Mouse (Mus musculus) liver, adult 2 months (tissue): ENCODE data around the gene Wdr31. TPM values are rescaled to one million over a fixed set of nuclear protein-coding genes. Genes with fewer than 3 reads are reported as not detected.
A peak's percentile ranks its signal among the peaks of the same experiment; 100 is the strongest.

Experiments
- DNase-seq: peaks from one replicate; pipeline ENCODE4 v3.0.0-alpha.2; 2011; ENCODE audit warnings: low read depth, low spot score; ENCODE audit errors: extremely low read depth
- H3K27ac ChIP-seq: fragments of 200-500 bp; replicated peaks from 2 replicates; pipeline ENCODE4 v1.5.1; 2012; ENCODE audit warnings: low read depth, mild to moderate bottlenecking, control low read depth, inconsistent platforms, low read length; ENCODE audit not compliant: insufficient read depth
- H3K27me3 ChIP-seq: fragments of 200-500 bp; 2 replicates; pipeline ENCODE4 v1.6.1; 2012; ENCODE audit warnings: mild to moderate bottlenecking, moderate library complexity, low read length, inconsistent platforms; ENCODE audit not compliant: control insufficient read depth, insufficient read depth
- H3K36me3 ChIP-seq: fragments of 200-500 bp; 2 replicates; pipeline ENCODE4 v1.6.1; 2012; ENCODE audit warnings: low read length, inconsistent platforms; ENCODE audit not compliant: control insufficient read depth, insufficient read depth
- H3K4me1 ChIP-seq: fragments of 200-500 bp; 2 replicates; pipeline ENCODE4 v1.6.1; 2011; ENCODE audit warnings: low read length; ENCODE audit not compliant: control insufficient read depth, insufficient read depth
- H3K4me3 ChIP-seq: fragments of 200-500 bp; 2 replicates; pipeline ENCODE4 v1.5.1; 2011; ENCODE audit warnings: low read depth, mild to moderate bottlenecking, control low read depth, low read length, moderate library complexity; ENCODE audit not compliant: insufficient read depth
- H3K79me2 ChIP-seq: fragments of 200-500 bp; 2 replicates; pipeline ENCODE4 v1.6.1; 2012; ENCODE audit warnings: inconsistent platforms, mild to moderate bottlenecking, low read length, moderate library complexity; ENCODE audit not compliant: control insufficient read depth, insufficient read depth
- H3K9ac ChIP-seq: fragments of 200-500 bp; 2 replicates; pipeline ENCODE4 v1.6.1; 2012; ENCODE audit warnings: low read depth, mild to moderate bottlenecking, control low read depth, inconsistent platforms, low read length
- CTCF ChIP-seq: fragments of 200-500 bp; IDR thresholded peaks from 2 replicates; pipeline ENCODE4 v1.5.1; 2011; ENCODE audit warnings: low read depth, low read length, control low read depth
- POLR2A ChIP-seq: fragments of 200-500 bp; IDR thresholded peaks from 2 replicates; pipeline ENCODE4 v1.6.1; 2011; ENCODE audit warnings: low read length, control low read depth; ENCODE audit not compliant: insufficient read depth; ENCODE audit errors: extremely low read depth
- WGBS: fragments of 180-500 bp; shearing (Covaris S2); methylation state at CpG from one replicate; pipeline ENCODE4 v1.1.7; 2018; 5-methylcytosine and 5-hydroxymethylcytosine counted together
- polyA plus RNA-seq: library from polyadenylated mRNA; depleted of rRNA; stranded (reverse); fragments of >200 nt; gene quantifications from 2 replicates; pipeline ENCODE4 v1.2.3, GENCODE M21; 2012; rRNA removed
- total RNA-seq: library from RNA; depleted of rRNA; stranded (reverse); fragments of >200 nt; gene quantifications from 2 replicates; pipeline ENCODE4 v1.2.3, GENCODE M21; 2014; rRNA removed

The Wdr31 gene
- total RNA-seq, result 0.07 and 0.09 TPM in 2 replicates
- 0.07 TPM in 1 of 2 replicates, not detected in the other for polyA plus RNA-seq

DNA sequence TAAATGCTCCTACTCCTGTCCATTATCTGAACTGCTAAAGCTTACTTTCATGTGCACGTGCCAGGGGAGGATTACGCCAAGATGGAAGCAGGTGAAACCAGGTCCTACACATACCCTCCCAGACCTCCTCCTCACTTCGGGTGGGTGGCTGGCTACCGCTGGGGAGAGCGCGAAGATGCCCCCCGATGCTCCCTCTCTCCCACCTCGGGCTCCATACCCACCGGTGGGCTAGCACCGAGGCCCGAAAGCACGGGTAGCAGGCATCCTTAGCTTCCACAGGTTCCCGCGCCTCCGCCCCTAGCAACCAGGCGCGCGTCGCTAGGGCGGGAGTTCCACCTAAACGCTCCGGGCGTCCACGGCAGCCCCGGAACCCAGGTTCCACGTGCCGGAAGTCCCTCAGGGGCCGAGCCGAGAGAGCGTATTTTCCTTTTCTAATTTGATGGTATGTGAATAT, at the start of gene Wdr31:
Gene Wdr31 (minus strand): TSS at position 299 of the 454 bp plus-strand sequence.
- H3K27me3 ChIP-seq, result no peaks in the 10 kb centered on the region
- no peak for TF ChIP-seq POLR2A
- TF ChIP-seq CTCF, result no peak
- peak within 1 kb of the TSS; percentile 69 for H3K9ac ChIP-seq
- WGBS, result 1% methylated on average over 30 of the region's 30 CpGs
- no peaks in the 10 kb centered on the region for H3K79me2 ChIP-seq
- peaks cover 2% of the 10 kb centered on the region; the same call in 1 of the 2 replicates for H3K4me1 ChIP-seq
- H3K27ac ChIP-seq, result no peak within 1 kb of the TSS
- H3K36me3 ChIP-seq, result no peaks in the 10 kb centered on the region
- DNase-seq, result peak; percentile 48
- peak within 1 kb of the TSS; percentile 84 for H3K4me3 ChIP-seq

DNA sequence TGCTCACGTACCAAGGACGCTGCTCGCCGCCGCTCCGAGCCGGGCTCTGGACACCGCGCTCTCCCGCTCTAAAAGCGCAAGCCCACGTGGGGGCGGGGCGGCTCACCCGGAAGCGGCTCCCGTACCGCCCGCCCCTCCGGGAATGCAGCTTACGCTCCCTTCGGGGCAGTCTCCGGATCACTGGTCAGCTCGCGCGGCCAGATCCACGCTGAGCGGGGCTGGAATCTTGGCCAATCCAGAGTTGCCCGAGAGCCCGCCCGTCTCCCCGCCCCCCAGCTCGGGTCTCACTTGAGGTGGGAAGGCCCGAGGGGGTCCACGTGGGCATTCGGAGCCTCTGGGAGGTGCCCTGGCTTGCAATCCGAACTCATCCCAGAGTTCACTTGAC, 49.1 kb upstream of the Wdr31 start, which contains the start of gene Alad:
Gene Alad (minus strand): TSS at position 70 of the 385 bp plus-strand sequence.
- H3K4me3 ChIP-seq, result peak within 1 kb of the TSS; percentile 84
- peaks cover 29% of the 10 kb centered on the region for H3K4me1 ChIP-seq
- H3K36me3 ChIP-seq, result no peaks in the 10 kb centered on the region
- peaks cover 13% of the 10 kb centered on the region; the same call in 1 of the 2 replicates for H3K79me2 ChIP-seq
- WGBS, result under 1% methylated on average over 37 of the region's 37 CpGs
- DNase-seq, result peak; percentile 94
- TF ChIP-seq CTCF, result no peak
- peak; percentile 90; the same call in 1 of the 2 replicates for TF ChIP-seq POLR2A
- H3K27ac ChIP-seq, result peak within 1 kb of the TSS; percentile 87
- H3K9ac ChIP-seq, result peak within 1 kb of the TSS; percentile 90
- H3K27me3 ChIP-seq, result no peaks in the 10 kb centered on the region

DNA sequence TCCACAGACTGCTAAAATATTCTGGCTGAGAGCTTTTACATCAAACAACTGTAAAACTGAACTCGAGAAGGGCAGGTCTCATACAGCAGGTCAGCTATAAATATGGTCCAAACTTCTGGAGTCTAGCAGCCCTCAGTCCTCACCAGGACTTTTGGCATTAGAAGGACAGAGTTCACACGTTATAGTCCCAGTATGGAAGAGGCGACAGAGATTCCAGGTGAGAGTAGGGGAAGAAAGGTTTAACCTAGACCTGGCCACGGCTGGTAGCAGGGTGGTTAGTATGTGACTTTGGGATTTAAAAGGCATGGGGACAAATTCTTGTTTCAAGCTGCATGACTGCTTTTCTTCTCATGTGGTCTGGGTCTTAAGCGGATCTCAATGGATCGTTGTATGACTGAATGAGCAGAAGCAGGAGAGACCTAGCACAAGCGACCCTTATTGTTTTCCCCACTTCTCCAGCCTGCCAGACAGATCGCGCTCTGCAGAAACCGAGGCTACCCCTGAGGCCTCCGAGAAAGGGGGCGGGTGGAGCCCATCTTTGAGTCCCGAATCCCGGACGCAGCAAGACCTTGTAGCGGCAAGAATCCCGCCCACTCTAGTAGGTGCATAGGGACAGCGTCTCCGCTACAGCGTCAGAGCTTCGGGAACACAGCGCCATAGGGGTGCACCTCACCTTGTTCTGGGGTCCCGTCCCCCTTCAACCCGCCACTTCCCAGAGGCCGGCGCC, 48.6 kb upstream of the Wdr31 start:
- H3K79me2 ChIP-seq, result peaks cover 13% of the 10 kb centered on the region; the same call in 1 of the 2 replicates
- no peaks in the 10 kb centered on the region for H3K27me3 ChIP-seq
- peak overlapping the region; percentile 84 for H3K4me3 ChIP-seq
- H3K4me1 ChIP-seq, result peaks cover 27% of the 10 kb centered on the region
- H3K36me3 ChIP-seq, result no peaks in the 10 kb centered on the region
- no peak for DNase-seq
- peak overlapping the region; percentile 87 for H3K27ac ChIP-seq
- H3K9ac ChIP-seq, result peak overlapping the region; percentile 90
- TF ChIP-seq POLR2A, result no peak; the same call in 1 of the 2 replicates
- no peak for TF ChIP-seq CTCF
- 1% methylated on average over 26 of the region's 26 CpGs for WGBS

DNA sequence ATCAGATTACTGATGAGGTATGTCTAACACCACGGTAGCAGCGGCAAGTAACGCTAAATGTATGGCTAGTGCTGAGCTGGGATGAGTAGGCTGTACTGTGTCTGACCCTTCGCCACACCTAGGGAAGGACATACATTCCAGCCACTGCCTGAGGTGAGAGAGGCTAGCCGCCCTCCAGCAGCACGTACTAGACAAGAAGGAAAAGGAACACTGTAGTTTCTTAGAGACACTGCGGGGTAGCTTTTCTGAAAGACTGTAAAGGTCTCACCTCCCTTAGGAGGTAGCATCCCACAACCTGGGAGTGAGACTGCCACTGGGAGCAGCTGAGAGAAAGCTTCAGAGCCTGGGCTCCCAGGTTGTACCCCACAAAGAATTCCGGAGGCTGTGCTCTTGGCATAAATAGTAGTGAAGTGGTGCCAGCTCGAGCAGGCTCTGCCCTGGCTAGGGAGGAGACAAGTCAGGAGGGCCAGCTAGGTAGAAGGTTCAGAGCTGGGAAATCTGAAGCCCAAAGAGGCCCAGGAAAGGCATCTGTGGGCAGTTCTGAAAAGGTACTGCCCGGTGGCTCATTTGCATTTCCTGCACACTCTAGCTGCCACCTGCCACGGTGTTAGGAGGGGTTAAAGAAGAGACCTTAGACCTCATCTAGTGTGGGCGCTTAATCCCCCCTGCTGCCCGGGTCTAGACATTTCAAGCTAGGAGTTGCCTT, 47.9 kb upstream of the Wdr31 start:
- H3K4me3 ChIP-seq, result peak overlapping the region; percentile 84
- peak; percentile 27; the same call in 1 of the 2 replicates for TF ChIP-seq POLR2A
- TF ChIP-seq CTCF, result no peak
- no peaks in the 10 kb centered on the region for H3K27me3 ChIP-seq
- H3K79me2 ChIP-seq, result peaks cover 10% of the 10 kb centered on the region; the same call in 1 of the 2 replicates
- 18% methylated on average over 13 of the region's 13 CpGs for WGBS
- H3K36me3 ChIP-seq, result peaks cover 4% of the 10 kb centered on the region
- peak overlapping the region; percentile 87 for H3K27ac ChIP-seq
- DNase-seq, result peak; percentile 98
- H3K9ac ChIP-seq, result peak overlapping the region; percentile 90
- H3K4me1 ChIP-seq, result peaks cover 26% of the 10 kb centered on the region

DNA sequence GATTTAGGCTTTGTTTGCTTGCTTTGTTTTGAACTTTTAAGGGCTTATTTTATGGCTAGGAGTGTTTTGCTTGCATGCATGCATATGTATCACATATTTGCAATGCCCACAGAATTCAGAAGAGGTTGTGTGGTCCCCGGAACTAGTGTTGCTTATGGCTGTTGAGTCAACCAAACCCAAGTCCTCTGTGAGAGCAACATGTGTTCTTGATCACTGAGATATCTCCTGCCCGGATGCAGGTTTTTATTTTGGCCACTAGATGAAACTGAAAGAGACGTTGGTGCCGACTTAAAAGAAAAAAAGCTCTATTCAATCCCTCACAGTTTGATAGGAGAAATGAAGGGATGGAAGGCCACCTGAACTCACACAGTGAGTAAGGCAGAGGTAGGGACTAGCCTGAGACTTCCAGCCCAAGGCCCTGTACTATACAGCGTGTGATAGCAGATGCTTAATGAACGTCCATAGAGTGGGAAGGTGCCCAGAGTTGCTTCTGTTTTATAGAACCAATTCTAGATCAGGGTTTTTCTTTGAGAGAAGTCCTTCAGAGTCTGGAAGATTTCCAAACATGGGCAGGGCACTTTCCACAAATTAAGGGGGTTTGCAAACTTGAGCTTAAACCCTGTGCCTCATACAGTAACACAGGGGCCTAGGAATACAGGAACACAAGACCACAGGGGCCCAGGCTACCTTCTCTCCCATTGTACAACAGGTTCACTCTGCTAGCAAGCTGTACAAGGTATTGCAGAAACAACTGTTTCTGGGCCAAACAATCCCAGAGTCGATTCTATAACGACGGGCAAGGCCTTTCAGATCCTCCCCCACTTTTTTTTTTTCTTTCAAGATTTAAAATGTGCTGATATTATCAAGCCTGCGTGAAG, 47.1 kb upstream of the Wdr31 start:
- no peaks in the 10 kb centered on the region for H3K27me3 ChIP-seq
- peak; percentile 79 for DNase-seq
- TF ChIP-seq POLR2A, result no peak
- peaks cover 10% of the 10 kb centered on the region; the same call in 1 of the 2 replicates for H3K79me2 ChIP-seq
- peaks cover 12% of the 10 kb centered on the region for H3K36me3 ChIP-seq
- peak overlapping the region; percentile 73 for H3K9ac ChIP-seq
- peak overlapping the region; percentile 42 for H3K4me3 ChIP-seq
- WGBS, result 22% methylated on average over 10 of the region's 10 CpGs
- H3K4me1 ChIP-seq, result peaks cover 26% of the 10 kb centered on the region
- peak overlapping the region; percentile 87 for H3K27ac ChIP-seq
